Mouse (Mus musculus): ENCODE measurements around the gene Rnf6.

DNA sequence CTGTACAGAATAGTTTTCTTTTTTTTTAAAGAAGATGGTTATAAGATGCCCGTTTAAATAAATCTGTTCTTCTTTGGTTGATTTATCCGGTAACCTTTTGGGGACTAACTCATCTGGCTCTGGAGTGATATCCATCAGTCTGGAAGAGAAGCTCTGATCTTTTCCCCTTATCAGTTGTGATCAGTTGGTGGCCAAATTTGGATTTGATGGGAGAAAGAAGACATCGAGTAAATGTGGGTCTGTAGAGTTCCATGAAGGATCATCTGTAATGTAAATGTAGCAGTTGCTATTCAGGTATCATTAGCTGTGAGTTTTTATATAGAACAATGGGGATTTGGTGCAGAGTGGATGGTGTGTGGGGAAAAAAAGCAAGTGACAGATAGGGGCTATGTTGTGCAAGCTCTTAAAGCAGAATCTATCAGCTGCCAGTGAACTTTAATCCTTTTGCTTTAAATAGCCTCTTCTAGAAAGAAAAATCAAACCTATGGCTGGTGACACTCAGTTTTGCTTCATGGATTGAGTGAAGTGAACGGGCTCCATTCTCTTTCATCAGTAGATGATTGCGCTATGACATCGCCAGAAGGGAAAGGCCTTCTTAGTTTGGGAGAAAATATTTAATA, 10.8 kb upstream of the Rnf6 start:
- TF ChIP-seq EP300 (IDR thresholded peaks at IDR 0.05; ENCODE audit: low read depth) (no peak), CTCF (IDR thresholded peaks at IDR 0.05; ENCODE audit: low read depth) (no peak)

Measured in heart, postnatal 0 days (tissue).